Mouse (Mus musculus) midbrain, embryonic 12.5 days (tissue): ENCODE measurements around the gene Kcp. TPM values are rescaled to one million over a fixed set of nuclear protein-coding genes. Genes with fewer than 3 reads are reported as not detected.

Source experiments
- ATAC-seq: fragments of 200-750 bp; cut with Nextera tagmentation; 2 replicates; pipeline ENCODE4 v1.8.0; 2017; ENCODE audit warnings: low read depth, moderate TSS enrichment, moderate library complexity; ENCODE audit not compliant: low FRiP score
- H3K27ac ChIP-seq: fragments of 300-500 bp; sonication (generic); replicated peaks from 2 replicates; pipeline ENCODE4 v1.5.1; 2016; ENCODE audit warnings: mild to moderate bottlenecking
- H3K27me3 ChIP-seq: fragments of 300-500 bp; sonication (generic); 2 replicates; pipeline ENCODE4 v1.6.1; 2016; ENCODE audit warnings: mild to moderate bottlenecking
- H3K36me3 ChIP-seq: fragments of 300-500 bp; sonication (generic); 2 replicates; pipeline ENCODE4 v1.6.1; 2016
- H3K4me1 ChIP-seq: fragments of 300-500 bp; sonication (generic); 2 replicates; pipeline ENCODE4 v1.6.1; 2016
- H3K4me2 ChIP-seq: fragments of 300-500 bp; sonication (generic); replicated peaks from 2 replicates; pipeline ENCODE4 v1.6.1; 2016; ENCODE audit warnings: mild to moderate bottlenecking, moderate library complexity
- H3K4me3 ChIP-seq: fragments of 300-500 bp; sonication (generic); 2 replicates; pipeline ENCODE4 v1.5.1; 2016; ENCODE audit warnings: mild to moderate bottlenecking
- H3K9ac ChIP-seq: fragments of 300-500 bp; sonication (generic); replicated peaks from 2 replicates; pipeline ENCODE4 v1.6.1; 2016; ENCODE audit warnings: mild to moderate bottlenecking, moderate library complexity
- H3K9me3 ChIP-seq: fragments of 300-500 bp; sonication (generic); 2 replicates; pipeline ENCODE4 v1.6.1; 2016; ENCODE audit warnings: mild to moderate bottlenecking
- WGBS: fragments of 180-500 bp; shearing (Covaris S2); methylation state at CpG from one replicate; pipeline ENCODE4 v1.1.7; 2016; 5-methylcytosine and 5-hydroxymethylcytosine counted together
- polyA plus RNA-seq: library from polyadenylated mRNA; unstranded; fragments of >200 nt; fragmentation: Nextera tagmentation; extraction: Ambion mirVana; gene quantifications from 2 replicates; pipeline ENCODE4 v1.2.1, GENCODE M21; 2016

Kcp gene
- polyA plus RNA-seq, 1 experiment from 2014 or later, result 17.2 TPM

DNA sequence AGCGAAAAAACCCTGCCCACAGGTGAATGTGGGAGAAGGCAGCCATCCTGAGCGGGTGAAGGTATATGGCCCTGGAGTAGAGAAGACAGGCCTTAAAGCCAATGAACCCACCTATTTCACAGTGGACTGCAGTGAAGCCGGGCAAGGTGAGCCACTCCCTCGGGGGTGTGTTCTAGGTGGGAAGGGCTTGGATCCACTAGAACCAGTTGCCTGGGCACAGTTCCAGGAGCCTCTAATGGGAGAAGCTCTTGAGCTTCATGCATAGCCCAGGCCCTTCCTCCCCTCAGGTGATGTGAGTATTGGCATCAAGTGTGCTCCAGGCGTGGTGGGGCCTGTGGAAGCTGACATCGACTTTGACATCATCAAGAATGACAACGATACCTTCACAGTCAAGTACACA is 62.4 kb downstream of the Kcp start:
- no peak for ATAC-seq
- H3K9ac ChIP-seq, result no peak overlapping the region
- no peaks in the 10 kb centered on the region for H3K9me3 ChIP-seq
- no peaks in the 10 kb centered on the region for H3K36me3 ChIP-seq
- no peak overlapping the region for H3K4me2 ChIP-seq
- no peak overlapping the region for H3K27ac ChIP-seq
- no peaks in the 10 kb centered on the region for H3K4me1 ChIP-seq
- H3K4me3 ChIP-seq, result no peak overlapping the region
- no peaks in the 10 kb centered on the region for H3K27me3 ChIP-seq
- WGBS, result 95% methylated on average over 7 of the region's 7 CpGs

GRCm38 (mm10) chr6:29444773-29445172 is 63.0 kb downstream of the Kcp start:
- Histone ChIP-seq H3K27me3 (no peaks in the 10 kb centered on the region), H3K4me3 (no peak overlapping the region), H3K27ac (no peak overlapping the region), H3K9me3 (no peaks in the 10 kb centered on the region), H3K36me3 (no peaks in the 10 kb centered on the region), H3K9ac (no peak overlapping the region), H3K4me2 (no peak overlapping the region), H3K4me1 (no peaks in the 10 kb centered on the region)
- no peak for ATAC-seq
- WGBS, result 77% methylated on average over 11 of the region's 11 CpGs

DNA sequence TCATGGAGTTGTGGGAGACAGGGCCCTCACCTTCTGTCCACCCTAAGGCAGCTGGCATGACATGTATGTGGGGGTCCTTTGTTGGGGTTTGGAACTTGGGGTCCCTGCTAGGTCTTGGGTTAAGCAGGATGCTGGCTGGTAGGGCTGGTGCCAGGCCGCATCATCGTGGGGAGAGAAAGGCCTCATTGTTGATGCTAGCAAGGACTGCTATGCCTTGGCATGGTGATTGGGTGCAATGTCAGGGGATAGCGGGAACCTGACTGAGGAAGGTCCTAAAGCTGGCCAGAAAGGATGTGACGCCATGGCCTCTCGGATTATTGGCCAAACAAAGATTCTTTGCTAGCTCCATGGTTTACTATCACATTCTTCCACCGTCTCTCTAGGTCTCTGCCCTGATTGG is 68.0 kb downstream of the Kcp start:
- peaks cover 13% of the 10 kb centered on the region for H3K27me3 ChIP-seq
- peaks cover 21% of the 10 kb centered on the region for H3K4me1 ChIP-seq
- H3K9me3 ChIP-seq, result no peaks in the 10 kb centered on the region
- H3K27ac ChIP-seq, result no peak overlapping the region
- no peak for ATAC-seq
- 90% methylated on average over 6 of the region's 6 CpGs for WGBS
- no peak overlapping the region for H3K4me3 ChIP-seq
- no peak overlapping the region for H3K4me2 ChIP-seq
- H3K9ac ChIP-seq, result no peak overlapping the region
- no peaks in the 10 kb centered on the region for H3K36me3 ChIP-seq

DNA sequence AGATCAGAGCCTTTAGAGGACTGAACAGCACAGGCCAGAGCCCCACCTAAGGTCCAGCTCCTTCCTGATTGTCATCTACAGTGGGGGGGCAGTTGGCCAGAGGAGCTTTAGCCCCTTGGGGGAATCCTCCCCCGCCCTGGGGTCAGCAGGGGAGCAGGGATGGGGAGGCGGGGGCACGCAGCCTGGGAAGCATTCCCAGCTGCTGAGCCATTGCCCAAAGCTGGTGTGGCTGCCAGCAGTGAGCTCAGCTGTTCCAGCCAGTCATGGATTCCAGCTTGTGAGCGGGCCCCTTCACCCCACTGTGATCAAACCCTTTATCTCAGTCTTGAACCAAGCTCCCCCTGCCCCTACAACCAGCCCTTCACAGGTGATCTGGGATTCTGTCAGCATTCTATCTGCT is 68.5 kb downstream of the Kcp start:
- Histone ChIP-seq H3K27ac (no peak overlapping the region), H3K9me3 (no peaks in the 10 kb centered on the region), H3K4me3 (no peak overlapping the region), H3K4me2 (no peak overlapping the region), H3K9ac (no peak overlapping the region), H3K27me3 (peaks cover 18% of the 10 kb centered on the region), H3K4me1 (peaks cover 26% of the 10 kb centered on the region), H3K36me3 (no peaks in the 10 kb centered on the region)
- 78% methylated on average over 4 of the region's 4 CpGs for WGBS
- ATAC-seq, result no peak

GRCm38 (mm10) chr6:29436461-29436934 is 71.3 kb downstream of the Kcp start:
- Histone ChIP-seq H3K4me1 (peaks cover 43% of the 10 kb centered on the region), H3K4me2 (peak overlapping the region; percentile 85), H3K27me3 (peaks cover 46% of the 10 kb centered on the region), H3K4me3 (no peak overlapping the region), H3K27ac (peak overlapping the region; percentile 64), H3K9me3 (no peaks in the 10 kb centered on the region), H3K36me3 (no peaks in the 10 kb centered on the region), H3K9ac (peak overlapping the region; percentile 3; the same call in 1 of the 2 replicates)
- WGBS, result 7% methylated on average over 11 of the region's 11 CpGs
- peak; percentile 47 for ATAC-seq

GRCm38 (mm10) chr6:29435940-29436451 is 71.8 kb downstream of the Kcp start:
- peak overlapping the region; percentile 3; the same call in 1 of the 2 replicates for H3K9ac ChIP-seq
- no peaks in the 10 kb centered on the region for H3K36me3 ChIP-seq
- WGBS, result 10% methylated on average over 6 of the region's 6 CpGs
- H3K4me3 ChIP-seq, result no peak overlapping the region
- H3K9me3 ChIP-seq, result no peaks in the 10 kb centered on the region
- ATAC-seq, result peak; percentile 44
- H3K4me1 ChIP-seq, result peaks cover 47% of the 10 kb centered on the region
- H3K4me2 ChIP-seq, result peak overlapping the region; percentile 85
- H3K27ac ChIP-seq, result peak overlapping the region; percentile 64
- peaks cover 51% of the 10 kb centered on the region for H3K27me3 ChIP-seq

- WGBS, result 4% methylated on average over 13 of the region's 13 CpGs
- H3K4me3 ChIP-seq, result peak overlapping the region; percentile 47
- H3K27ac ChIP-seq, result peak overlapping the region; percentile 64
- H3K36me3 ChIP-seq, result no peaks in the 10 kb centered on the region
- H3K4me2 ChIP-seq, result peak overlapping the region; percentile 85
- H3K9me3 ChIP-seq, result no peaks in the 10 kb centered on the region
- H3K4me1 ChIP-seq, result peaks cover 47% of the 10 kb centered on the region
- H3K9ac ChIP-seq, result peak overlapping the region; percentile 3; the same call in 1 of the 2 replicates
- ATAC-seq, result peak; percentile 53
- H3K27me3 ChIP-seq, result peaks cover 60% of the 10 kb centered on the region
Measured at GRCm38 (mm10) chr6:29434911-29435691, 72.7 kb downstream of the Kcp start.

- 5% methylated on average over 27 of the region's 27 CpGs for WGBS
- Histone ChIP-seq H3K9ac (no peak overlapping the region; the same call in 1 of the 2 replicates), H3K27me3 (peaks cover 61% of the 10 kb centered on the region), H3K36me3 (no peaks in the 10 kb centered on the region), H3K9me3 (no peaks in the 10 kb centered on the region), H3K4me3 (peak overlapping the region; percentile 47), H3K4me1 (peaks cover 47% of the 10 kb centered on the region), H3K27ac (no peak overlapping the region), H3K4me2 (peak overlapping the region; percentile 85)
- ATAC-seq, result no peak
Measured at GRCm38 (mm10) chr6:29433804-29434795, 73.7 kb downstream of the Kcp start.

DNA sequence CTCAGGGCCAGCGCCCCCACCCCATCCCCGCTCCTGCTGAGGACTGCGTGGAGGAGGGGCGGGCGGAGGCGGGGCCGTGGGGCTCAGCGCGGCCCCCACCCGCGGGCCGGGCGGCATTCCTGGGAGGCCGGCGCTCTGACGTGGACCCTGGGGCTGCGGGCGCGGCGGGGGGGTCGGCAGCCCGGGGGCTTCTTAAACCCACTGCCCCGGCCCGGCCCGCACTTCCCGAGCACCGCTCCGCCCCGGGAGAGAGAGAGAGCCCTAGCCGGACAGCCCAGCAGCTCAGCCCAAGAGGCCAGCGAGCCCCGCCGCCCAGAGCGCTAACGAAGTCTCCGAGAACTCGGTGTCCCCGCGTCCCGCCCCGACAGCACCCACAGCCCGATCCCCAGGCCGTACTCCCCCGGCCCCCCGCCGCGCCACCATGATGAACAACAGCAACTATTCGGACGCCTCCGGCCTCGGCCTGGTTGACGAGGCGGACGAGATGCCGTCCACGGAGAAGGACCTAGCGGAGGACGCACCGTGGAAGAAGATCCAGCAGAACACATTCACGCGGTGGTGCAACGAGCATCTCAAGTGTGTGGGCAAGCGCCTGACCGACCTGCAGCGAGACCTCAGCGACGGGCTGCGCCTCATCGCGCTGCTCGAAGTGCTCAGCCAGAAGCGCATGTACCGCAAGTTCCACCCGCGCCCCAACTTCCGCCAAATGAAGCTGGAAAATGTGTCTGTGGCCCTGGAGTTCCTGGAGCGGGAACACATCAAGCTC is 74.5 kb downstream of the Kcp start, which contains the start of gene Flnc:
Gene Flnc (plus strand): TSS at position 219 of the 766 bp plus-strand sequence.
- Histone ChIP-seq H3K4me2 (peak within 1 kb of the TSS; percentile 85), H3K9ac (peak within 1 kb of the TSS; percentile 43), H3K4me1 (peaks cover 47% of the 10 kb centered on the region), H3K27ac (no peak within 1 kb of the TSS), H3K36me3 (no peaks in the 10 kb centered on the region), H3K27me3 (peaks cover 61% of the 10 kb centered on the region), H3K4me3 (peak within 1 kb of the TSS; percentile 47), H3K9me3 (no peaks in the 10 kb centered on the region)
- WGBS, result 2% methylated on average over 53 of the region's 77 CpGs
- 0 out of 2 replicates have a peak, but pooled peaks have one; percentile 10 for ATAC-seq

DNA sequence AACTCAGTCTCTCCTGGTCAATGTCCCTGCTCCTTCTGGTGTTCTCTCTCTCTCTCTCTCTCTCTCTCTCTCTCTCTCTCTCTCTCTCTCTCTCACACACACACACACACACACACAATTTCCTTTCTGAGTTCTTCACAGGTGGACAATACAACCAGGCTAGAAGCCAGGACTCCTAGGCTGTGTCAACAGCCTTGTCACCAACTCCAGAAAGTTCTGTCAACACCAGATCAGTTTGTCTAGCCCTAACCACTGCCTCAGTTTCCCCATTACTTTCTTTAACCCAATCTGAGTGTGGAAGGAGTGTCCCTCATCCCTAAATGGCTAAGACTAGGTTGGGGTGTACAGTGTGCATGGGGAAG is 75.1 kb downstream of the Kcp start:
- Histone ChIP-seq H3K4me1 (peaks cover 47% of the 10 kb centered on the region), H3K4me2 (peak overlapping the region; percentile 85), H3K9me3 (no peaks in the 10 kb centered on the region), H3K27ac (no peak overlapping the region), H3K4me3 (peak overlapping the region; percentile 47), H3K27me3 (peaks cover 61% of the 10 kb centered on the region), H3K9ac (peak overlapping the region; percentile 43), H3K36me3 (no peaks in the 10 kb centered on the region)
- no peak for ATAC-seq

DNA sequence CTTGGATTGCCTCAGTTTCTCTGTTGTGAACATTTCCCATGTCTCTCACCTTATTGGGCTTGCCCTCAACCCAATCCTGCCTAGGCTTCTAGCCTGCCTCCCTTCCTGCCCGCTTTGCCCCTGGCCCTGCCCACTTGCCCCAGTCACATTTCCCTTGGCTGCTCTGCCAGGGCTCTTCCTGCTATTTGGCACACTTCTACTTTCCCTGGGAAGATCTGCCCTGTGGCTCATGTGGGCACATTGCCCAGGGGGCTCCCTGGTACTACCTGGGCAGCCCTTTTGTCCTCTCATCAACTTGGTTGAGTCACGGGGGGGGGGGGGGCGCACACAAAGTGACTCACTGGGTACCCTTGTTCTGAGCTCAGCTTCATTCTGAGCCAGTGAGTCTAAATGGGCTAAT is 75.6 kb downstream of the Kcp start:
- Histone ChIP-seq H3K4me1 (peaks cover 47% of the 10 kb centered on the region), H3K9ac (no peak overlapping the region), H3K4me3 (no peak overlapping the region), H3K4me2 (no peak overlapping the region), H3K27ac (no peak overlapping the region), H3K27me3 (peaks cover 61% of the 10 kb centered on the region), H3K36me3 (no peaks in the 10 kb centered on the region), H3K9me3 (no peaks in the 10 kb centered on the region)
- 22% methylated on average over 3 of the region's 3 CpGs for WGBS
- ATAC-seq, result no peak
